Mouse (Mus musculus): Measurements from ENCODE around the gene Dpf2.

DNA sequence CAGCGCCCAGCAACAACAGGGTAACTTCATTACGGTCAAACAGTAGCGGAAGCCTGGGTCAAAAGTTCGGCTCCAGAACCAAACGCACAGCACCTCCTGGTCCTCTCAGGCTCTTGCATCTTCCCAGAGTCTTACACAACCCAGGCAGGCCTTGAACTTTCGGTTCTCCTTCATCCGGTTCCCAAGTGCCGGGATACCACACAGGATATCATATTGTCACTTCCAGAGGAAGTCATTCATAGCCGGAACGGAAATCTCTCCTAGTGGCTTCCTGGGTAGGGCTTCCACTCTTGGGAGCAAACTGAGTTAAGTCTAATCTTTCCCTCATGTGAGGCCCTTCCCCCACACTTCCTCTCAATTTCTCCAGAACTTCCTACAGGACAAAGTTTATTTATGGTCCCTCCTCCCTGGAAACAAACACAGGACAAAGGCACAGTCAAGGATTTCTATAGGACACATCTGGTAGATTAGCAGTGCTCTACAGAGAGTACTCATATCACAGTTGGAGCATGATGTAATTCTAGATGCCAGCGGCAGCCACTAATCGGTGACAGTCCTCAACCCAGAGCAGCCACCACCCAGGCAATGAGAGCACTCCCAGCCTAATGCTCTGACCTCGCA lies 39.4 kb upstream of the Dpf2 start:
- TF ChIP-seq CTCF (IDR thresholded peaks at IDR 0.05; ENCODE audit: borderline replicate concordance, insufficient read depth, low read length) (no peak), POLR2A (IDR thresholded peaks at IDR 0.05; ENCODE audit: low read depth, low read length) (no peak)

Measured in embryonic fibroblast, embryonic 13.5 days (primary cell).